Mouse (Mus musculus) lung, postnatal 0 days (tissue): Measurements from ENCODE around the gene Agtpbp1. TPM values are rescaled to one million over a fixed set of nuclear protein-coding genes. Genes with fewer than 3 reads are reported as not detected.

ENCODE experiments used
- ATAC-seq: fragments of 200-750 bp; cut with Nextera tagmentation; 2 replicates; pipeline ENCODE4 v1.8.0; 2017; ENCODE audit warnings: moderate library complexity
- DNase-seq: peaks from one replicate; pipeline ENCODE4 v3.0.0-alpha.2; 2016; ENCODE audit warnings: low spot score
- H3K27ac ChIP-seq: fragments of 300-500 bp; sonication (generic); 2 replicates; pipeline ENCODE4 v1.5.1; 2014; ENCODE audit warnings: antibody characterized with exemption, mild to moderate bottlenecking, low read length, mixed read lengths
- H3K27me3 ChIP-seq: fragments of 300-500 bp; sonication (generic); replicated peaks from 2 replicates; pipeline ENCODE4 v1.6.1; 2014; ENCODE audit warnings: low read length, mixed read lengths; ENCODE audit not compliant: insufficient read depth
- H3K36me3 ChIP-seq: fragments of 300-500 bp; sonication (generic); 2 replicates; pipeline ENCODE4 v1.6.1; 2014; ENCODE audit warnings: low read length, mixed read lengths; ENCODE audit not compliant: insufficient read depth
- H3K4me1 ChIP-seq: fragments of 300-500 bp; sonication (generic); 2 replicates; pipeline ENCODE4 v1.6.1; 2014; ENCODE audit warnings: antibody characterized with exemption, low read depth, low read length, mixed read lengths; ENCODE audit not compliant: insufficient read depth
- H3K4me2 ChIP-seq: fragments of 300-500 bp; sonication (generic); replicated peaks from 2 replicates; pipeline ENCODE4 v1.6.1; 2014; ENCODE audit warnings: low read depth, mild to moderate bottlenecking, low read length, moderate library complexity, mixed read lengths
- H3K4me3 ChIP-seq: fragments of 300-500 bp; sonication (generic); 2 replicates; pipeline ENCODE4 v1.5.1; 2014; ENCODE audit warnings: low read depth, low read length
- H3K9ac ChIP-seq: fragments of 300-500 bp; sonication (generic); replicated peaks from 2 replicates; pipeline ENCODE4 v1.6.1; 2014; ENCODE audit warnings: low read depth, mild to moderate bottlenecking
- H3K9me3 ChIP-seq: fragments of 300-500 bp; sonication (generic); 2 replicates; pipeline ENCODE4 v1.6.1; 2016; ENCODE audit warnings: low read length, mixed read lengths
- CTCF ChIP-seq: IDR thresholded peaks from 2 replicates; pipeline ENCODE4 v1.5.1; 2016; ENCODE audit warnings: antibody characterized with exemption, mild to moderate bottlenecking
- EP300 ChIP-seq: IDR thresholded peaks from 2 replicates; pipeline ENCODE4 v1.6.1; 2016; ENCODE audit warnings: antibody characterized with exemption, mild to moderate bottlenecking, control low read depth
- WGBS: fragments of 180-500 bp; shearing (Covaris S2); extraction: QIAGEN DNeasy Blood & Tissue Kit; methylation state at CpG from one replicate; pipeline ENCODE4 v1.1.7; 2014; 5-methylcytosine and 5-hydroxymethylcytosine counted together
- polyA plus RNA-seq: library from polyadenylated mRNA; unstranded; fragments of >200 nt; fragmentation: Nextera tagmentation; extraction: Ambion mirVana; gene quantifications from 2 replicates; pipeline ENCODE4 v1.2.1, GENCODE M21; 2015

The Agtpbp1 gene
- polyA plus RNA-seq, 1 experiment from 2014 or later = 14.1 TPM

DNA sequence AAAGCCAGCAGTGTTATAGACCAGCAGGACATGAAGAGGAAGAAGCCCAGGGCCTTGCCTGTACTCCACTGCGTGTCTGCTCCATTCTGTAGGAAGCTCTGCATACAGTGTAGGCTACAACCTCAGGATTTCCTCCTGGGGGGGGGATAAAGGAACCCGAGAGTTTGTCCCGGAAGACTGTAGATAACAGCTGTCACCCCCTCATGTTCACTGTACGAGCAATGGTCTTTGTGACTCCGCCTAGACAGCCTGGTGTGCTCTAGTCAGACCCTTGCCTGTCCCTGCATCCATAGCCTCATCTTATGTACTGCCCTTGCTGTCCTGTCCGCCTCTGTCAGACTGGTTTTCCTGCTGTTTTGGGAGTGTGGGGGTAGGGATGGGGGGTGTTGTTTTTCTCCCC lies 33.4 kb upstream of the Agtpbp1 start:
- peaks cover 34% of the 10 kb centered on the region for H3K36me3 ChIP-seq
- no peak for ATAC-seq

DNA sequence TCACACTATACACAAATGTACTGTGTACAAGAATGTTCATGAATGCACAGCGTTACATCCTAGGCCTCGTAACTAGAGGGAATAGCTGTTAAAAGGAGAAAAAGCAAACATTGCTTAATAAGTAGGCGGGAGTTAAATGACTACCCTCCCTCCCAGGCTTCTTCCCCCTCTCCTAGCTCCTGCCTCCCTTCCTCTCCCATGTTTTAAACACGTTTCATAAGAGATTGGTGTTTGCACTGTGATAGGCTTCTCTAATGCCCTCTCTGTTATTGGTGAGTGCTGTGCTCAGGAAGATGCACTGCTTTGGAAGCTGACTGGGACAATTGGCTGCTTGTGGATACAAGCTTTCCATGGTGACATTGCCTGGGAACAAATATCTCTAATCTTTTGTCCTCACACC lies 30.5 kb upstream of the Agtpbp1 start:
- ATAC-seq (peak; percentile 47), DNase-seq (peak; percentile 41)
- Histone ChIP-seq H3K9me3 (no peaks in the 10 kb centered on the region), H3K4me2 (no peak overlapping the region), H3K4me1 (no peaks in the 10 kb centered on the region), H3K4me3 (no peak overlapping the region), H3K36me3 (peaks cover 23% of the 10 kb centered on the region; the same call in 1 of the 2 replicates), H3K27ac (no peak overlapping the region), H3K9ac (no peak overlapping the region), H3K27me3 (no peaks in the 10 kb centered on the region)
- WGBS = 44% methylated on average over 4 of the region's 4 CpGs
- no peak for TF ChIP-seq EP300
- TF ChIP-seq CTCF = no peak

More for the DNA sequence above, 33.4 kb upstream of the Agtpbp1 start:
- WGBS = 76% methylated on average over 6 of the region's 6 CpGs
- no peaks in the 10 kb centered on the region for H3K9me3 ChIP-seq
- H3K9ac ChIP-seq = no peak overlapping the region
- DNase-seq = no peak
- no peak overlapping the region for H3K27ac ChIP-seq
- no peak overlapping the region for H3K4me3 ChIP-seq
- no peaks in the 10 kb centered on the region for H3K4me1 ChIP-seq
- no peak overlapping the region for H3K4me2 ChIP-seq
- no peaks in the 10 kb centered on the region for H3K27me3 ChIP-seq
- no peak for TF ChIP-seq EP300
- TF ChIP-seq CTCF = no peak

DNA sequence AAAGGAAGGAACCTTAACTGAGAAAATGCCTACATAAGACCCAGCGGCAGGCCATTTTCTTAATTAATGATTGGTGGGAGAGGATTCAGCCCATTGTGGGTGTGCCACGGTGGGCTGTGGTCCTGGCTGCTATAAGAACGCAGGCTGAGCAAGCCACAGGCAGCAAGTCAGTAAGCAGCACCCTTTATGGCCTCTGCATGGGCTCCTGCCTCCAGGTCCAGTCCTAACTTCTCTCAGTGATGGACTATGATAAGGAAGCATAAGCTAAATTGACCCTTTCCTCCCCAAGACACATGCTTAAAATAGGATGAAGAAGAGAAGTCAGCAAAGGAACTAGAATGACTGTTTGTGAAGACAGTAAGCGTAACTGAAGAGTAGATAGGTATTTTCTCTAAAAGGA lies 30.1 kb upstream of the Agtpbp1 start:
- H3K4me2 ChIP-seq = no peak overlapping the region
- H3K4me3 ChIP-seq = no peak overlapping the region
- DNase-seq (no peak), ATAC-seq (no peak)
- no peaks in the 10 kb centered on the region for H3K4me1 ChIP-seq
- TF ChIP-seq EP300 (no peak), CTCF (no peak)
- no peaks in the 10 kb centered on the region for H3K27me3 ChIP-seq
- no peaks in the 10 kb centered on the region for H3K9me3 ChIP-seq
- H3K36me3 ChIP-seq = peaks cover 24% of the 10 kb centered on the region; the same call in 1 of the 2 replicates
- WGBS = 84% methylated on average over 4 of the region's 4 CpGs
- H3K27ac ChIP-seq = no peak overlapping the region
- no peak overlapping the region for H3K9ac ChIP-seq

DNA sequence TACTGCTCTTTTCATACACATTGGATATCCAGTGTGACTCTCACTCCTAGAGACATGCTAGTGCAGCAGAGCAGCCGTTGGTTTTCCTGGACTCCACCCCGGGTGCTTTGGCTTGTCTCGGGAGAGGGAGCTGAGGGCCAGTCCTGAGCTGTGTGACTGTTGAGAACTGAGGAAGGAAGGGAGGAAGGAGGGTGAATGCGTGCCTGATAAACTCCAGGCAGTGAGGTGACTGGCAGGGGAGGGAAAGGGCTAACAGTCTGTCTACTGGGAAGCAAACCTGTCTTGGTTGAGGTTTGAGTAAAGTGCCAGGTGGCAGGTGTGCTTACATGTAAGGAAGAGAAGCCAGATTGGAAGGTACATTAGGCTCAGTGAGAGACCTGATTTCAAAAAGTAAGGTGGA lies 28.8 kb upstream of the Agtpbp1 start:
- no peak overlapping the region for H3K4me3 ChIP-seq
- TF ChIP-seq EP300 (no peak), CTCF (no peak)
- H3K9me3 ChIP-seq = no peaks in the 10 kb centered on the region
- 50% methylated on average over 4 of the region's 4 CpGs for WGBS
- DNase-seq (no peak), ATAC-seq (no peak)
- no peak overlapping the region for H3K27ac ChIP-seq
- H3K36me3 ChIP-seq = peaks cover 26% of the 10 kb centered on the region; the same call in 1 of the 2 replicates
- H3K4me2 ChIP-seq = no peak overlapping the region
- no peaks in the 10 kb centered on the region for H3K4me1 ChIP-seq
- H3K9ac ChIP-seq = no peak overlapping the region
- no peaks in the 10 kb centered on the region for H3K27me3 ChIP-seq

DNA sequence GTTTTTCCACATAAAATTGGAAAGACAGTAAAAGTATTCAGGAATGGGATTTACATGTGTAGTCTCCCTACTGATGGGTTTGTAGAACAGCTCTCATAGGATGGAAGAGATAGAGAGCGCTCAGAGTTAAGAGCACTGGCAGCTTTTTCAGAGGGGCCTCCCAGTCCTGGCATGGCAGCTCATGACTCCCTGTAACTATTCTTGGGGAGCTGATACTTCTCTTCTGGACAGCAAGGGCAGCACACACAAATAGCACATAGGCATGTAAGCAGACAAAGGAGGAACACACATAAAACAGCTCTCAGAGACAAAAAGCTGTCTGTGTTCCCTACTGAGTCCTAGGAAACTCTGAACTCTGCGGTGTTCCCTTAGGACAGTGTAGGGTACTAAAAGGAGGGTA lies 25.4 kb upstream of the Agtpbp1 start:
- Histone ChIP-seq H3K4me1 (no peaks in the 10 kb centered on the region), H3K9me3 (no peaks in the 10 kb centered on the region), H3K9ac (no peak overlapping the region), H3K4me2 (no peak overlapping the region), H3K36me3 (peaks cover 22% of the 10 kb centered on the region; the same call in 1 of the 2 replicates), H3K27ac (no peak overlapping the region), H3K4me3 (no peak overlapping the region), H3K27me3 (no peaks in the 10 kb centered on the region)
- 90% methylated on average over 2 of the region's 2 CpGs for WGBS
- no peak for TF ChIP-seq CTCF
- TF ChIP-seq EP300 = no peak
- DNase-seq = no peak
- ATAC-seq = no peak

DNA sequence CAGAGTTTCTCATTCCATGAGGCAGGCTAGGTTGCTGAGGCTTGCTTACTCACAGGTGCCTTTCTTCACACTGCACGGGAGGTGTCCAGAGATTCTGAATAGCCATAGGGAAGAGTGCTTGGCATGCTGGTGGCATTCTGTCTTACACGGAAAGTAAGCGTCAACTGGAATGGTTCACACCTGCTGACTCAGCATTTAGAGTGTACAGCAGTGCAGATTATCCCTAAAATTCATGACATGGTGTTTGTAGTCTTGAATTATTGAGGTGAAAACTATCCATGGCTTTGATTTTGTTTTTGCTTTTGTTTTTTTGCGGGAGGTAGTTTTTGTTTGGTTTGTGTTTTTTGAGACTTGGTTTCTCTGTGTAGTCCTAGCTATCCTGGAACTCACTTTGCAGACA lies 24.9 kb upstream of the Agtpbp1 start:
- H3K9me3 ChIP-seq = no peaks in the 10 kb centered on the region
- H3K4me2 ChIP-seq = no peak overlapping the region
- H3K27me3 ChIP-seq = no peaks in the 10 kb centered on the region
- TF ChIP-seq EP300 (no peak), CTCF (no peak)
- ATAC-seq (no peak), DNase-seq (no peak)
- WGBS = 85% methylated on average over 4 of the region's 4 CpGs
- H3K36me3 ChIP-seq = peaks cover 22% of the 10 kb centered on the region; the same call in 1 of the 2 replicates
- no peak overlapping the region for H3K9ac ChIP-seq
- no peaks in the 10 kb centered on the region for H3K4me1 ChIP-seq
- H3K27ac ChIP-seq = no peak overlapping the region
- no peak overlapping the region for H3K4me3 ChIP-seq
